Mouse (Mus musculus) lung, postnatal 36 days (tissue): ENCODE measurements around the gene Aspscr1.

Source experiments
- DNase-seq: peaks from one replicate; pipeline ENCODE4 v3.0.0; 2022; ENCODE audit warnings: mixed read lengths

The Aspscr1 gene

DNA sequence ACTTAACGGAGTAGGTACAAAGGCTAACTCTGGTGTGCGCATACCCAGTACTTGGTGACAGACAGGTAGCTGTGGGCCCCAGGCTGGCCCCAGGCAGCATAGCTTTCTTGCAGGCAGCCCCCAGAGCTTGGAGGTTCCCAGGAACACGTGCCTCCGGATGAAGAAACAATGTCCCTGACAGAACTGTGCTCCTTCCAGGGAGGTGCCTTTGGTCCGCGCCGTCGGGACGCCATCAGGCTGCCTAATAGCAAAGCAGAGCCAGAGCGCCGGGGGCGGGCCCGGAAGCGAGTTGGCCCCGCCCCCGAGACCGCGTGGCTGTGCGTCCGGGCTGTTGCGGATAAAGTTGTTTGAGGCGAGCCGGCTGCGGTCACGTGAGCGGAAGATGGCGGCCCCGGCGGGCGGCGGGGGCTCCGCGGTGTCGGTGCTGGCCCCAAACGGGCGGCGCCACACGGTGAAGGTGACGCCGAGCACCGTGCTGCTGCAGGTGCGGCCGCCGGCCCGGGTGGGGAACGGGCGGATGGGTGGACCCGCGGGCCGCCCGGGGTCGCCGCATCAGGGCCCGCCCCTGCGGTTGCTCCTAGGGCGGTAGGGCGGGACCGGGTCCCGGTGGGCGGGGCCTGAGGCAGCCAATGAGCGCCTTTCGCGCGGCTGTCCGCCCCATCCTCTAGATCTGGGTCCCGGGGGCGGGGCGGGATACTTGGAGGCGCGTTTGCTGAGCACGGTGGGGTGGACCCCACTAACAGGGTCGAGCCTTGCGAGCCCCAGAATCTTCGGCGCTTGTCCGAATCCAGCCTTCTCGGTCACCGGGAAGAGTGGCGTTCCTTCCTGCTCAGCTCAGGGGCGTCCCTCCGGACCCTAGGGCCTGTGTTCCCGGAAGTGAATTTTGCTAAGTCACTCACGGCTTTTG lies at the start of gene Aspscr1:
Gene Aspscr1 (plus strand): TSS at position 287 of the 907 bp plus-strand sequence.
- peak; percentile 97 for DNase-seq

DNA sequence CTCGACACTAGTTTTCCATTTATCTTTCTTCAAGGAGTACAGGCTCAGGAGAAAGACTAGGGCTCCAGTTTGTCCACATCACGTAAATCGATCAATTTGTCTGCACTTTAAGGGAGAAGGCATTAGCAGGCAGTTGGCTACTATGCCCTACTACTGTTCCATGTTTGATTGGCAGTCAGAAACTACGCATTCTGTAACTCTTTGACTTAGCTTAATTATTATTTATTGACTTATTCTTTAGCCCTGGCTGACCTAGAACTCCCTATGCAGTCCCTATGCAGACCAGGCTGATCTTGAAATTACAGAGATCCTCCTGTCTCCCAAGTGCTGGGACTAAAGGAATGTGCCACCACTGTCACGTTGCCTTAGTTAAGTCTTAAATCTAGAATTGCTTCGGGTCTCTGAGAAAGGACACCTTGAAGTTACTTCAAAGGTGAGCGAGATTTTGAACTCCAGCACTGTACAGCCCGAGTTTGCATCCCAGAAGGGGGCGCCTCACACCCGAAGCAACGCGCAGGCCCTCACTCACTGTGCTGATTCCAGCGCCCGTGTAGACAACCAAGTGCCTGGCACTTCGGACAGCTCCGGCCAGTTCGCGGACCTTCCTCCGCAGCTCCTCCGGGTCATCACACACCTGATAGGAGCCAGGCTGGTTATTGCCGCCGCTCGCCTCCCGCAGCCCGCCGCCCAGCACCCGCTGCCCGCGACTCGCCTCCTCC lies 48.7 kb upstream of the Aspscr1 start:
- DNase-seq = peak; percentile 85

DNA sequence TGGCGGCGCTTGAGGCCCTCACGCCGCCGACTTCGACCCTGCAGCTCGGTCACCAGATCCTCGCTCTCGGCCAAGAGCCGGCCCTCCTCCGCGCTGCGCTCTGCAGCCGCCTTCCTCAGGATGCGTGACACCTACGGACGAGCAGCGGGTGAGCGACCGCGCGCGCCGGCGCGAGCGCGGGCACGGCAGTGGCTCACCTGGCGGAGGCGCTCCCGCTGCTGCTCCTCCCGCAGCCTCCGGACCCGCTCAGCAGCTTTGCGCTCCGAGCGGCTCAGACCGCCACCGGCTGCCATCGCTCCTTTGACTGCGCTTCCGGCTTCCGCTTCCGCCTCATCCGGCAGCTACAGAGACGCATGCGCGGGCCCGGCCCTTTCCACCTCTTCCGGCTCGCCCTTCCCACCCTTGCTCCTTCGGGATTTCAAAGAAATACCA lies 48.1 kb upstream of the Aspscr1 start:
- peak; percentile 92 for DNase-seq

DNA sequence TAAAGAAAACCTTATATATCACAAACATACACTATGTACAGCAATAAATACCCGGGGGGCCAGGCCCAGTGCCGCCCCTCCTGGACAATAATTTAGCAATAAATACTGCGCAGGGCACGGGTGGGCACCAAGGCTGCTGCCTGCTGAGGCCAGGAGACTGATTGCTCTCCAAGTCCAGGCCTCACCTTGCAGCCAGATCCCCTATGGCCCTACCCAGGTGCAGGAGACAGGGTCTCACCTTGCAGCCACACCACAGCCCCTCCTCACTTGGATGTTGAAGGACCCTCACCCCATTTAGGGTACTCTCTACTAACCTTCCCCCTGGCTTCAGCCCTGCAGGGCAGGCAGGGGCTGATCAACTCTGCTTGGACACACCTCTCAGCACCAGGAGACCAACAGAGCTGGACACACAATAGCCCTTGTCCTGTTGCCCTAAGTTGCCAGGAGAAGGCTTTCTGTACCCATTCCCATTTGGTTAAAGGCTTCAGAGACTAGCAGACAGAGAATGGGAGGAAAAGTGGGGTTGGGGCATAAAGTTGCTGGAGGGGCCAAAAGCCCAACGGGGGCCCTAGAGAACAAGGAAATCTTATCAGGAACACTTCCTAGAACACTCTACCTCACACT lies 47.5 kb upstream of the Aspscr1 start, which contains the start of gene Sirt7:
Gene Sirt7 (minus strand): TSS at position 89 of the 624 bp plus-strand sequence.
- no peak for DNase-seq

DNA sequence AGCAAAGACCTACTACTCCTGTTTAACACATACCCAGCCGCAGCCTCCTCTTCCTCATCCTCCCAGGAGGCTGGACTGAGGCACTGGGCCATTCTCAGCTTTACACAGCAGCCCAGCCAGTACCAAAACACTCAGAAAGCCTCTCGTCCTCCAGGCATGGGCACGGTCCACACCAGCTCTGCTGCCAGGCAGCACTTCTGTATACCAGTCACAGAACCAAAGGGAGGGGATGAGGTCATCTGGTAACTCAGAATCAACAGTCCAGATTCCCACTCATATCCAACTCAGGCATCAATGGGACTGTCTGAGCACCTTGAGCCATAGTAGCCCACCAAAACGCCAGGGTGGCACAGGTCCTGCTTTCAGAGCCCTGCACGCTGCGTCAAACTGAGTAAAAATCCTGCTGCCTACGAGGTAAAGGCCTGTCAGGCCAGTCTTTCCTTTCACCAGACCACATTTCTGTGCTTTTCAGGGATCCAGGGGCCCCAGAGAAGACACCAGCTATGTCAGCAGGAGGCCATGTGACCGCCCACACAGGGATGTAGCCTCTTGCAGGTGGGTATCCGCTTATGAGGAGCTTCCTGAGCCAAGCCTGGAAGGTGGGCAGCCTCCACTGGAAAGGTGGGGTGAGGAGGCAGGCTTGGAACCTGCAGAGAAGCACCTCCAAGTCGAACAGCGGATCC lies 45.8 kb upstream of the Aspscr1 start:
- no peak for DNase-seq

DNA sequence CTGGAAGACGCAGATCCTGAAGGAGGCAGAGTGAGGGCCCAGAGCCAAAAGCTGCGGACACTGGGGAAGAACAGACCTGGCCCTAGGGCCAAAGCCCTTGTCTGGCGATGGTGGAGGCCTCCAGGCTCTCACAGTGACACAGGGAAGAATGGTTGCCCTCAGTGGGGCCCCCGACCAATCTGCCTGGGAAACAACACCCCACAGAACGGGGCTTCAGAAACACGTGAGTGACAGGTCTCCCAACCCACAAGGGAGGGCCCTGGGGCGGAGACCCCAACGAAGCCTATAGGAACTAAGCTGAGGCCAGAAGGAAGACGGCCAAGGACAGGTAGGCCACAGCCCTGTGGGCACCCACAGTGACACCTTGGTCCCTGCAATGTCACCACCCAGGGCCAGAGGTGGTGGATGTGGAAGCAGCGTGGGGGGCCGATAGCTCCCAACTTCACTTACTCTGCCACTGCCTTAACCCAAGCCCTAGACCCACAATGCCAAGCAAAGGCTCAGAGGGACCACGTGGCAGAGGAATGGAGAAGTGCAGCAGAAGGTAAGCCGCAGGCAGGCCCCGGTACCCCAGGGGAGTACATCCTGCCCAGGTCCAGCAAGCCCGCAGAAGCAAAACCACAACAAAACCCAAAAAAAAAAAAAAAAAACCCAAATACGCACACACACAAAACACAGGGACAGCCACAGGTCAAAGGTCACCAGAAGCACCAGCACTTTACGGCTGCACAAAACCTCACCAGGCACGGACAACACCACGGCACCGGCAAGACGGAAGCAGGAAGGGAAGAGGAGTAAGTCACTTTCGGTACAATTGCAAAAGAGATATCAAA lies 45.1 kb upstream of the Aspscr1 start:
- peak; percentile 49 for DNase-seq

DNA sequence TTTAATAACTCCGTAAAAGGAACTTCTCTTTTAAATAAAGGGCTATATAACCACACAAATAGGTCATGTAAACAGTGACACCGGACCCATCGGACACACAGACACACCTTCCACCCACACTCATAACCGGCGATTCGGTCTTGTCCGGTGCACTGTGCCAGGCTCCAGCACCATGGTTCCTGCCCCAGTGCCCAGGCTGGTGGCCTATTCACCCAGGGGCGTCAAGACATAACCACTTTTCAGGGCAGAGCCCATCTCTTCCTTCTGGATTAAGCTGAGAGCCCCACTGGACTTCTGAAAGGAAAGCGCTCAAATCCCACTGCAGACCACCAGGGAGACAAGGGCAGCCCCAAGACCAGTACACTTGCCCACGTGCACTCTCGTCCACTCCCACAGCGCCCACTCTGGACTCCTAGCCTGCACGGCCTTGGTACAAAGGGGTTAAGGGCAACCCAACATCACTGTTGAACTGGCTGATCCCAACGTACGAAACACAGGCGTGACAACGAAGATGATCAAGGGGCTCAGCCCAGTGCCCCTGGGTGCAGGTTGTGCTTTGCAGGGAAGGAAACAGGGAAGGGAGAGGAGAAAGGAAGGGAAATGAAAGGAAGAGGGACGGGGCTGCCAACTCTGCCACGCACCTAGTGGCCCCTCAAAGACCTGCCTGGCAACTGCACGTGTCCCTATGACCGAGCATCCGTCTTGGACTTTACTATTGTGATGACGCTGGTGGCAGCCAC lies 44.0 kb upstream of the Aspscr1 start:
- DNase-seq = no peak

DNA sequence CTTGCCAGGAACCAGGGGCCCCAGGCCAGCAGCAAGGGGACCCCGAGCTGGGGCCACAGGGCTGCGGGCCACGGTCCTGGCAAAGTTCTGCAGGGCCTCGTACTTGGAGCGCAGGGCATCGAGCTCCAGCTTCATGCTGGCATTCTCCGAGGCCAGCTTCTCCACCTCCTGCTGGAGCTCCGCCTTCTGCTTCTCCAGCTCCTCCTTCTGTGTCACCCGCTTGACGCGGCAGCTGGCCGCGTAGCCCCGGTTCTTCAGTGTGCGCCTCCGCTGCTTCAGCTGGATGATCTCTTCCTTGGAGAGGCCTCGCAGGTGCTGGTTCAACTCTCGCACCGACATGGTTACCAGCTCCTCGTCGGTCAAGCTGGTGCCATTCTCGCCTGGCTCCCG lies 43.4 kb upstream of the Aspscr1 start:
- peak; percentile 46 for DNase-seq

DNA sequence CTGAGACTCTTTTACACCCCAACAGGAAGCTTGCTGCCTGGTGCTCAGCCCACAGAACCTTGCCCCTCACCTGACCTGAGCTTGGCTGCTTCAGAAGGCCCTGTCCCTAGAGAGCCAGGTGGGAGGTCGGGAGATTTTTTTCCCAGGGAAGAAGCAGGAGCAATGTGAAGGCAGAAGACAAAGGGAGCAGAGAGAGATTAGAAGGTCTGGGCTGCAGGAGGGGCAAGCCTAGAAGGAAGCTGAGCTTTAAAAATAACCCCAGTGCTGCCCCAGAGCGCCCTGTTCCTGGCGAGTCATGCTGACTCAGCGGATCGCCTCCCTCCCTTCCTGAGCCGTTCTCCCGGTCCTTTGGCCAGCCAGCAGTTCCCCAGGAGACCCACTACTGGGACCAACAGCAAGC lies 42.9 kb upstream of the Aspscr1 start:
- DNase-seq = peak; percentile 43

DNA sequence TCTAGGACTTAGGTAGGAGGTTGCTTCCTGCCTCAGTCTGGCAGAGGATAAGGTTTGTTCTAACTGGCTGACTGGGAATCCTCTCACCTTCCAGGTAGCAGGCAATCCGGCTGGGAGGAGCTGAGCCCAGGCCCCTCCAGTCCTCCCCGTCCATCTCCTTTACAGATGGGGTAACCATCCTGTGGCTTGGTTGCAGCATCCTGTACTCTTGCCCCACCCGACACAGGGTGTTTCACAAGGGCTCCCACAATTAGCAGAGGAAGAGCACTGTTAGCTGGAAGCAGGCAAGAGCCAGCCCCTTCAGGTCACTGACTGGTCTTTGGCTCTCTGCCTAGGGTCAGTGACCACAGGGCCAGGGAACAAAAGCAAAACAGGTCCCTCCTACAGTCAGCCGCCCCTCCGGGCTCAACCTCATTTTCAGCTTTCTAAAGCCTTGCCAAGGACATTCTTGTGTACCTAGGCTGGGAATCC lies 42.3 kb upstream of the Aspscr1 start:
- DNase-seq = peak; percentile 79

DNA sequence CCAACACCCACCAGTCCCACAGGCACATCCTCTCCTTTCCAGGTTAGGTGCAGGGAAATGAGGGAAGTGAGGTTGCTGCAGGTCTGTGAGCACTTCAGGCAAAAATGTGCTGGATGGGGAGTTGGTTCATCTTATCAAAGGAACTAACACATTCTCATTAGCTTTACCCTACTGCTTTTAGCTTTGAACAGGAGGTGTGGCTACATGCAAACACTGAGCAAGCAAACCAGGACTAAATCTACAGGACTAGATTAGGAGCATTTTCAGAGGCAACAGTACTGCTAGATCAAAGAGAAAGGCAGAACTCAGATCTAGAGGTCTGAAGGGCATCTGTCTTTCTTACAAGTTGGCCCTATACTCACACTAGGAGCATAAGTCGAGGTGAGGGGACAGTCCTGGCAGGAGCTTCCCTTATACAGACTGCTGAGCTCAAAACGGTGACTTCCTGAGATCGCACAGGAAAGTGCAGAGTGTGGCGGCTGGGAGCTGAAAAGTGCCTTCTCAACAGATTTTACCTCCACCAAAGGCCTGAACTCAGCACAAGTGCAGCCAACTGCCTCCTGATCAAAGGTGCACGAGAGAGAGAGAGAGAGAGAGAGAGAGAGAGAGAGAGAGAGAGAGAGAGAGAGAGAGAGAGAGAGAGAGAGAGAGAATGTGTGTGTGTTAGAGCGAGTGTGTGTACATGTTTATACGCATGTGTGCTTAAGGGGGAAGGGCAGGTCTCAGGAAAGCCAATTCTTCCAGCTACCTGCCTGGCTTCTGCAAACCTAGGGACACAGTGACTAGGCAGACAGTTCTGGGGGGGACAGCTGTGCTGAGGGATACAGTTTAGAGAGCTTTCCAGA lies 41.7 kb upstream of the Aspscr1 start:
- DNase-seq = no peak

DNA sequence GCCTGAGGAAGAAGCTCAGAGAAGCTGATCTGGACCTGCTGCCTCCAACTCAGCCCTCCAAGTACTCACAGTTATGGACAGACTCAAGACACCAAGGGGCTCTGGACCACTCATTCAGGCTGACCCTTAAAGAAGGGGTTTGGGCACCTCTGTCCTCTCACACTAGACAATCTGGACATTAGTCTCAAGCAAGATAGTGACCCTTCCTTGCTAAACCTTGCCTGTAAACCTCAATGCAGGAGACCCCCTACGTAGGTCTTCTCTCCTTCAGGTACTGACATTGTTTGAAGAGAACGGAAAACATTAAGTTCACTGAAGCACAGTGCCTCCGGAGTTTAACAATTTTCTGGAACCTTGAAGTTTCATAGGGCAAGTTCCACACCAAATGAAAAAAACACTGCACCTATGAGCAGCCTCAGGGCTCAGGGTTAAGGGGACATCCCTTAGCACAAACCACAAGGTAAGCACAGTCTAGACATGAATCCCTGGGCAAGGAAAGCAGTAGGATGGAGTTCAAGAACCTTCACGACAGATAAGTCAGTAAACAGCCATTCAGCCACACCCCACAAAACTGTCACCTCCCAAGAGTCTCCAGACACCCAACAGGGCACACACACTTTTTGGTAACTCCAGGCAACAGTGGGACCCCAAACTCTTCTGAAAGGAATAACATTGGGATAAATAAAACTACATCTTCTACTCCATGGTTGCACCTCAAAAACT lies 40.9 kb upstream of the Aspscr1 start:
- no peak for DNase-seq

DNA sequence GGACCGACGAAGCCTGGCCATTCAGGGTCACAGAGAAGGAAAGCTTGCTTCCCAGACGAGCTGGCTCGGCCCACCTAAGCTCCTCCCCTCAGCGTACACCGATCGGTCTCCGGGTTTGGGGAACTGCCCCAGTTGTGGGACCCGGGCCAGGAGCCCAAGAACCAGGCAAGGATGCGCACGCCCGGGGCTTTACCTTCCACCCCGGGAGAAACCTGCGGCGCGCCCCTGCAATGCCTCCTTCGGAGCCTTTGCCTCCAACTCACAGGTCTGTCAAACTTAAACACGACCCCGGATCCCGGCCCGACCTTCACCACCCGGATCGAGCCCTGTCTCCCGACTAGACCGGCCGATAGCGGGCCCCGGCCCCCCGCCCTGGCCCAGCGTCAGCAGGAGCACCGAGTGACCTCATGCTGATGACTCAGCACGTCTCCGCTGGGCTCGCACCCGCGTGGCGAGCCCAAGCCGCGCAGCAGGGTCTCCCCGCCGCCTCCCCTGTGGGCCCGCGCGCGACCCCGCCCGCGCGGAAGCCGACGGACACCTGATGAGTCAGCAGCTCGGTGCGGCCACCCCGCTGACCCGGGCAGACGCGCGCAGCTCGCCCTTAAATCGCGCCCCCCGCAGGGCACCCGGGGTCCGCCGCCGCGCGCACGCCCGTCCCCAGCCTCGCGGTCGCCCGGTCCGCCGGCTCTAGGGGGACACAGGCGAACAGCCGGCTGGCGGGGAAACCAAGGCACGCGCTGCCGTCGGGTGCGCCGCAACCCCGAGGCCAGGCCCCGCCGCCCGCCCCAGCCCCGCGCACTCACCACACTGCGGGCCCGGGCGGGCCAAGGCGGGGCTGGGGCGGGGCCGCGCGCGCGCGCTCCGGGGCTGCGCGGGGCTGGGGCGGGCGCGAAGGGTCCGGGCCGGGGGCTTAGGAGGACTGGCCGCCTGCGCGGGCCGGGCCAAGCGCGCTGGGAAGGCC lies 39.9 kb upstream of the Aspscr1 start:
- peak; percentile 80 for DNase-seq

DNA sequence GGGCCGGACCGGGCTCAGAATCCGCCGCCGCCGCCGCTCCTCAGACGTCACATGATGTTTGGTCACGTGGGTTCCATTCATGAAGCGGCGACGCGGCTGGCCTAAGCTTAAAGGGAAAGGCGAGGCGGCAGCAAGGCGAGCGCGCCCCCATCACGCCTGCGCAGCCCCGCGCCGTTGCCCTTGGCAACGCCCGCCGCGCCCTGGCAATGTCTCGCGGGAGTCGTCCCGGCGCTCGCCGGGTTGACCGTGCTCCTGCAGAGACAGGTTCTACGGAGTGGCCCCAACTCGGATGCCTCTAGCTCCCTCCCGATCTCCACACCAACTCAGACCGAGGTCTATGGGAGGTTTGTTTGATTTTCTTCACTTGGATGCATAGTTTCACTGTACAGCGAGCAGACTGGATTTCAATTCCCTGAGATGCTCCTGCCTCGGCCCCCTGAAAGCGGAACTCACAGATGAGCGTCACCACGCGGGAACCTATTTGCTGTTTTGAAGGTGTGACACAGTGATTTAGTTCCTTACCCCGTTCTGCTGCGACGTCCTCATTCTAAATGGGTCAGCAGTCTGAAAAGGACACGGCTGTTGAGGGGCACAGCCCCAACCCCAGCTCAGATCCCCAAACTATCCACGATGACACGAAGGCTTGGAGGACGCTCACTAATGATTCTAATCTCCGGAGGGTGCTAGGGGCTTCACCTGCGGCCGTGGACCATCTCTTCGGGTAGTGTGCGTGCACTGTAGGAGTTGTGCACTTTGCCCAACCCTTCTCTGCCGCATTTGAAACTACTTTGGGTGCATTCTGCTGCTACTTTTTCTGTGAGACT lies 39.0 kb upstream of the Aspscr1 start, which contains the start of gene Mafg:
Gene Mafg (minus strand): TSS at position 81 of the 824 bp plus-strand sequence.
- peak; percentile 97 for DNase-seq

DNA sequence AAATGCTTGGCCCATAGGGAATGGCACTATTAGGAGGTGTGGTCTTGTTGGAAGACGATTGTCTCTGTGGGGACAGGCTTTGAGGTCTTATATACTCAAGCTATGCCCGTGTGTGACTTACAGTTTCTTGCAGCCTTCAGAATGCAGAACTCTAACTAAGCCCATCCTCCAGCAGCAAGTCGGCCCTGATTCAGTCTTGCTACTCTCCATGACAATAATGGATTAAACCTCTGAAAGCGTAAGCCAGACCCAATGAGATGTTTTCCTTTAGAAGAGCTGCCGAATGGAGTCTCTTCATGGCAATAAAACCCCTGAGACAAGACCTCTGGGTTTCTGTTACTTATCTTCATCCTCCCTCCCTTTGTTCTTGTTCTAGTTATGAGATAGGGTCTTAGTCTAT lies 38.0 kb upstream of the Aspscr1 start:
- DNase-seq = no peak

DNA sequence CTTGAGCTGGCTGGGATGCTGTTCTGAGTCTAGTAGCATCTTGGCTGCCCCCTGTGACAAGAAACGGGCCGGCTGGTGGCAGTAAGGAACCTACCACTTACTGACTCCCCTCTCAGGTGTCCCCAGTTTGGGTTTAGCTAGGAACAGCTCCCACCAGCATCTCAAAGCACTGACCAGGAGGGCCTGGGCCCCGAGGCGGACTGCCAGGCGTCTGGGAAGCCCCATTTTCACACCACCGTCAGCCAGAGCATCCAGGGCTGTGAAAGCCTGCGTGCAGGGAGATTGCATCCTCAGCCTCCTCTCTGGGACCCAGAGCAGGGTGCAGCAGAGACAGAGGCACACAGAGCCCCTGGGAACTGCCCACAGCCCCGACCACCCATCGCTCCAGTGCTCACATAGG lies 31.5 kb upstream of the Aspscr1 start:
- no peak for DNase-seq

DNA sequence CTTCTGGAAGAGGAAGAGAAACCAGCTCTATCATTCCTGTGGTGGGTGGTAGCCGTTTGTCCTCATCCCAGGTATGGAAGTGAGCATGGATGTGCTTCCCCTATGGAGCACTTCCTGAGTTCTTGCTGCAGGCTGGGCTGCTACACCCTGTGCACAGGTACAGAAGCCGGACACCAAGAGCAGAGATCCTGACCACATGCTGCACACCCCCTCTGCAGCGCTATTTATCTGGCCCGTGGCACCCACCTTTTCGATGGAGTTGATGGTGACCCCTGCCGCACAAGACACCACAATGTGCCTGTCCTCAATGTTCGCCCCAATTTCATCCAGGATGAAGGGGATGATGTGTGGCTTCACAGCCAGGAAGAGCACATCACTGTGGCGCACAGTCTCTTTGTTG lies 30.9 kb upstream of the Aspscr1 start:
- DNase-seq = no peak
